Mouse (Mus musculus) lung, adult 10 weeks (tissue): ENCODE data around the gene Cdh18. TPM values are rescaled to one million over a fixed set of nuclear protein-coding genes. Genes with fewer than 3 reads are reported as not detected.

ENCODE experiments used
- polyA plus RNA-seq: library from polyadenylated mRNA; stranded (reverse); fragments of 350-450 nt; fragmentation: Illumina TruSeq; extraction: RNeasy Lipid Tissue Mini Kit (QIAGEN cat#74804); gene quantifications from one replicate; pipeline ENCODE4 v1.2.3, GENCODE M21; 2014; ENCODE audit warnings: low read depth, low replicate concordance; ENCODE audit not compliant: insufficient read depth

Cdh18 gene
- polyA plus RNA-seq, result not detected

GRCm38 (mm10) chr15:22548711-22549271 is at the start of gene Cdh18:
Cdh18 (plus strand) TSS chr15:22549022.

